ENCODE assay signal across 8 mouse cellular contexts in the genomic region with DNA sequence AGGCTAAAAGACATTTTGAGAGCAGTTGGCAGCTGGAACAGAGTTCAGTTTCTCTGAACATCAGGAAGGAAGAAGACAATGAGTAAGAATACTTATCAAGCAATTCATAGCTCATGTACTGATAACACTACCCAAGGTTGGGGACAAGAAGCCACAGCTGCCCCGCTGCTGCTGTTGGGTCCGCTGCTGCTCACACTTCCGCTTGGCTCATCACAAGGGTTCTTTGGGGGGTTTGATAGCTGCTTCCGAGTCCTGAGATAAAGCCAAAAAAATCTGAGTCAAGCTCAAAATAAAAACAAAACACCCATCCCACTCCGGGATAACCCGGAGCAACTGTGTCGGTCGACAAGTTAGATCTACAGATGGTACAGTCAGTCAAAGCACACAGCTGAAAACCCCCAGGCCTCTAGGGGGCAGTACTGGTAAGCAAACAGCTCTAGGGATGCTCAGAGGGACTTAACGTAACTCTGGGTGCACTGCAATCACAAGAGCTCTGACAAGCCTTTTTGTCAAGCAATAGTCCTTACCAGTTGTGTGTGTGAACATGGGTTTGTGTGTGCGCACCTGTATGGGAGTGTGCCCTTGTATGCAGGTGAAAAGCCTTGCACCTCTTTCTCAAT.
DNase-seq lines count a peak whose midpoint lies in the region; ATAC-seq and TF ChIP-seq lines count a peak whose summit lies in the region.

No protein-coding gene starts in this region.

- H3K9ac ChIP-seq in kidney, embryonic 14.5 days (ENCODE audit: low read depth, low read length), result no peak overlapping the region
- no peak overlapping the region for H3K9ac ChIP-seq in midbrain, embryonic 14.5 days (replicated peaks; ENCODE audit: low read length)

- no peaks in the 10 kb centered on the region for H3K27me3 ChIP-seq in kidney, embryonic 14.5 days (ENCODE audit: control insufficient read depth, insufficient read depth, low read length)
- no peaks in the 10 kb centered on the region for H3K27me3 ChIP-seq in thymus, adult 2 months (ENCODE audit: control insufficient read depth, insufficient read depth, low read length)
- no peaks in the 10 kb centered on the region for H3K27me3 ChIP-seq in midbrain, embryonic 14.5 days (ENCODE audit: control insufficient read depth, insufficient read depth, low read length)

- no peak overlapping the region for H3K27ac ChIP-seq in kidney, embryonic 14.5 days (ENCODE audit: low read depth, low read length)
- H3K27ac ChIP-seq in thymus, adult 2 months (ENCODE audit: control insufficient read depth, insufficient read depth, low read length), result no peak overlapping the region
- H3K27ac ChIP-seq in cortical plate, adult 2 months (ENCODE audit: insufficient read depth, low read length), result no peak overlapping the region
- H3K27ac ChIP-seq in midbrain, embryonic 14.5 days (replicated peaks; ENCODE audit: low read depth, low read length), result no peak overlapping the region

- WGBS in kidney, embryonic 14.5 days, result 89% methylated on average over 10 of the region's 10 CpGs
- 95% methylated on average over 10 of the region's 10 CpGs for WGBS in thymus, adult 2 months
- 91% methylated on average over 10 of the region's 10 CpGs for WGBS in midbrain, embryonic 14.5 days

- TF ChIP-seq CTCF in thymus, adult 2 months (IDR thresholded peaks at IDR 0.05; ENCODE audit: borderline replicate concordance, control insufficient read depth, extremely low read depth, insufficient read depth, low read length, poor library complexity), result no peak
- 0 out of 2 replicates have a peak, but pooled peaks have one; percentile 17 for TF ChIP-seq CTCF in cortical plate, adult 2 months (IDR thresholded peaks at IDR 0.05; ENCODE audit: extremely low read depth, insufficient read depth, low read length)

- H3K4me3 ChIP-seq in kidney, embryonic 14.5 days (ENCODE audit: low read length), result no peak overlapping the region
- H3K4me3 ChIP-seq in thymus, adult 2 months (ENCODE audit: control insufficient read depth, insufficient read depth, low read length), result no peak overlapping the region
- no peak overlapping the region for H3K4me3 ChIP-seq in cortical plate, adult 2 months (ENCODE audit: insufficient read depth, low read length)
- H3K4me3 ChIP-seq in midbrain, embryonic 14.5 days (replicated peaks; ENCODE audit: low read depth, low read length), result no peak overlapping the region

- ATAC-seq in kidney, embryonic 14.5 days (ENCODE audit: low FRiP score, low TSS enrichment), result no peak
- no peak for ATAC-seq in midbrain, embryonic 14.5 days (ENCODE audit: low FRiP score, low TSS enrichment)

- H3K4me1 ChIP-seq in kidney, embryonic 14.5 days (ENCODE audit: control insufficient read depth, insufficient read depth, low read length), result no peaks in the 10 kb centered on the region
- no peaks in the 10 kb centered on the region for H3K4me1 ChIP-seq in thymus, adult 2 months (replicated peaks; ENCODE audit: control insufficient read depth, insufficient read depth, low read length)
- no peaks in the 10 kb centered on the region for H3K4me1 ChIP-seq in cortical plate, adult 2 months (ENCODE audit: control insufficient read depth, insufficient read depth, low read length)
- no peaks in the 10 kb centered on the region for H3K4me1 ChIP-seq in midbrain, embryonic 14.5 days (ENCODE audit: control insufficient read depth, insufficient read depth, low read length)

- no peaks in the 10 kb centered on the region for H3K9me3 ChIP-seq in kidney, embryonic 14.5 days (ENCODE audit: control insufficient read depth, low read length)
- no peaks in the 10 kb centered on the region for H3K9me3 ChIP-seq in midbrain, embryonic 14.5 days (ENCODE audit: control insufficient read depth, low read length)

- DNase-seq in kidney, adult 11 months, result peak; percentile 15
- peak; percentile 40 for DNase-seq in thymus, adult 2 months
- no peak for DNase-seq in thymus, adult 18-20 months
- DNase-seq in frontal cortex, postnatal 10 days (ENCODE audit: low spot score in 2 of 2), result no peak
- DNase-seq in midbrain, embryonic 14.5 days, result no peak
- no peak for DNase-seq in urinary bladder, postnatal 10 days (ENCODE audit: low spot score)

- H3K4me2 ChIP-seq in kidney, embryonic 14.5 days (replicated peaks; ENCODE audit: low read depth, low read length), result no peak overlapping the region
- no peak overlapping the region for H3K4me2 ChIP-seq in midbrain, embryonic 14.5 days (ENCODE audit: low read length)

- H3K36me3 ChIP-seq in kidney, embryonic 14.5 days (ENCODE audit: control insufficient read depth, insufficient read depth, low read length), result no peaks in the 10 kb centered on the region
- no peaks in the 10 kb centered on the region for H3K36me3 ChIP-seq in thymus, adult 2 months (ENCODE audit: control insufficient read depth, insufficient read depth, low read length)
- no peaks in the 10 kb centered on the region for H3K36me3 ChIP-seq in midbrain, embryonic 14.5 days (ENCODE audit: control insufficient read depth, insufficient read depth, low read length)

- no peak for TF ChIP-seq POLR2A in thymus, adult 2 months (IDR thresholded peaks at IDR 0.05; ENCODE audit: control insufficient read depth, extremely low read depth, insufficient read depth, low read length, poor library complexity)
- TF ChIP-seq POLR2A in cortical plate, adult 2 months (IDR thresholded peaks at IDR 0.05; ENCODE audit: extremely low read depth, insufficient read depth, low read length), result no peak

Comparison
In these comparisons a context has a peak if more than half of its experiments do, and no peak if none do; other contexts are left out.
1. DNase-seq: peak in kidney, adult 11 months (single experiment) and thymus, adult 2 months (single experiment); none in thymus, adult 18-20 months (0 of 2), frontal cortex, postnatal 10 days (0 of 2), midbrain, embryonic 14.5 days (single experiment) and urinary bladder, postnatal 10 days (single experiment).